Mouse (Mus musculus) liver, postnatal 0 days (tissue): ENCODE data around the gene Sfxn4.

Experiments used
- CTCF ChIP-seq: sonication (generic); IDR thresholded peaks from 2 replicates; pipeline ENCODE4 v1.5.1; 2016; ENCODE audit warnings: antibody characterized with exemption, low read depth
- EP300 ChIP-seq: IDR thresholded peaks from 2 replicates; pipeline ENCODE4 v1.6.1; 2016; ENCODE audit warnings: antibody characterized with exemption, low read depth, mild to moderate bottlenecking

DNA sequence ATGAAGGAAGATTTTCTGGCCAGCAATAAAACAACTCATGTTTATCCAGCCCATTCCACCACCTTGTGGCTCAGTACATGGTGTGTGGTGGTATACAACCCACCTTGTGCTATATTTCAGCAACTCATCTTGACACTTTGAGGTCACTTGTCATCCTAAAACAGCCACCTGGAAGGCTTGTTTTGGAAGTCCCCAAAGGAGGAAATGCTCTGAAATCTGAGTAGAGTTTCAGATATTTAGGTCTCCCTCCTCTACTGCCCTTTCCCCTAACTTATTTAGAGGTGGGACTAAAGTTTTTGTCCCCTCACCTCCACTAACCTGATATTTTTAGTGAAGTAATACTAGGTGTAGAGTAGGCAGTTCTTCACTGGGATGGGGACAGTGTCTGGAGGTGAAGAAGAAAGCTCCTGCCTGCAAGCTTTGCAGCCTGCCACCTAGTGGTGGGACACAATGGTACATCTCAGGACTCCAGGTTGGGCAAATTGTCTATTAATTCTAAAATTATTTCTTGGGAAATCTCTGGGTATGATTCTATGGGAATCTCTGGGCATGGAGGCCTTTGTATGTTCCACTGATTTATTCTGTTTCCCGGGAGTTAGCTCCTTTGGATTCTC is 30.8 kb upstream of the Sfxn4 start:
- TF ChIP-seq EP300 (no peak), CTCF (peak; percentile 90)
